Mouse (Mus musculus): ENCODE measurements around the gene Cadm3.

Gene Cadm3

DNA sequence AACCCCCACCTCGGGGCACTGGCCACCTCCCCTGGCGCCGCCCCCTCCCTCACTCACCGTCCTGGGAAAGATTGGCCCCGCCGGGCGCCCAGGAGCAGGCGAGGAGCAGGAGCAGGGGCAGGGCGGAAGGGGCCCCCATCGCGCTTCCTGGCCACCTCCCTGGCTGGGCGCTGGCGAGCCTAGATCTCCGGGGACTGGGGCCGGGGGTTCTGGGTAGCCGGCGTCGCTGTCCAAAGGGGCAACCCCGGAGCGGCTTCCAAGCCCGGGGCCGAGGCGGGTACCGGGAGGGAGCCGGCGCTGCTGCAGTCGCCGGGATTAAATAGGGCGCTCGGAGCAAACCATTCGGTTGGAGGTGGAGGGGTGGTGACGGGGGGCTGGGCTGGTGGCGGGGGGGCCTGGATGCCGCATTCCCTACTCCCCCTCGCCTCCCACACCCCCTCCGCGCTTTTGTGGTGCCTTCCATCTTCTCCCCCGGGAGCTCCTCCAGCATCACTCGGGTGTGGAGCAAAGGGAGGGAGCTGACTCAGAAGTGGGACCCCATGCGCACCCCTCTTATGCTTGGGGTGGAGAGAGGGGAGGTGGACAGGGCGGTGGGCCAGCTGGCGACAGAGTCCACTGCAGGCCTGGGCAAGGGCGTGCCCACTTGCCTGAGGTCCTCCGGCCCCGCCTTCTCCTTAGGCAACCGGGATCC lies at the start of gene Cadm3:
Gene Cadm3 (minus strand): TSS at position 340 of the 691 bp plus-strand sequence.
- no peak for DNase-seq

DNA sequence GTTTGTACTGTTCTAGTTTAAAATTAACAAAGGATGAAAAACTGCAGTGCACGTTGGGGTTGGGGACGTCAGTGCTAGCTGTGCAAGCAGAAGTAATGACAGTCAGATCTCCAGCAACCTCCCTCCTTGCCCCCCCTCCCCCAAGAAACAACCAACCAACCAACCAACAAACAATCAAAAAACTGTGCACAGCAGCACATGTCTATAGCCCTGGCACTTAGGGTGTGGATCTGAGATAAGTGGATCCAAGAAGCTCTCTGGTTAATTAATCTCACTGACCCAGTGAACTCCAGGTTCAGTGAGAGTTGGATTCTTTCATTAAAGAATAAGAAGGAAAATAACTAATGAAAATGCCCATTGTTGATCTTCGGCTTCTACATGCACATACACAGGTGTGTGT lies 47.1 kb upstream of the Cadm3 start:
- DNase-seq, result no peak

DNA sequence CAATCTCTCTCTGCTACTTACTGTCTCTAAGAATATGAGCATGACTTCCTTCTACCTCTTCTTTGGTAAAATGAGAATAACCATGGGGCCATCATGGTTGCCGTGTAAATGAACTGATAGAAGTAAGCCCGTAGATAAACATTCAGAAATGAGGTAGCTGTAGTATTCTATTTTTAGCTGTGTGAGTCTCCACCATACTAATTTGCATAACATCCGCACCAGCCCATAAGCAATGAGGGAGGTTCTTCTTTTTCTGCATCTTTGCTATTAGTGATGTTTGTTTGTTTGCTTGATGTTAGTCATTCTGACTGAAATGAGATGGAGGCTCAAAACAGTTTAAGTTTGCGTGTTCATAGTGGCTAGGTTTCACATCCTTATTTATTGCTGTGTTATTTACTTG lies 44.4 kb upstream of the Cadm3 start:
- no peak for DNase-seq

DNA sequence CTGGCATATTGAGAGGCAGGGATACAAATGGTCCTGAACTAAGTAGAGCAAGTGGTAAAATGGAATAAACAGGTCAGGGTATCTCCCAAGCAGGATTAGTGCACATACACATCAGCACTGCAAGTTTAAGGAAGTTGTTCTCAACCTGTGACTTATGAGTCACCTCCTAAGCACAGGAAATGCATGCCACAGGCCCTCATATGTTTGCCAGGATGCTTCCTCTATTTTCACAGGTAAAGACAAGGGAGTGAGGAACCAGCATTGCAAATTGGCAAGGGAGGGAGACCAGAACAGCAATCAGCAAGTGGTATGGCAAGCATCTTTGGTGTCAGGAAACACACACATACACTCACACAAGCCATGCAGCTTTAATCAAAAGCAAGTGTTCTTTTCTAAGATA lies 41.6 kb upstream of the Cadm3 start:
- DNase-seq, result no peak

DNA sequence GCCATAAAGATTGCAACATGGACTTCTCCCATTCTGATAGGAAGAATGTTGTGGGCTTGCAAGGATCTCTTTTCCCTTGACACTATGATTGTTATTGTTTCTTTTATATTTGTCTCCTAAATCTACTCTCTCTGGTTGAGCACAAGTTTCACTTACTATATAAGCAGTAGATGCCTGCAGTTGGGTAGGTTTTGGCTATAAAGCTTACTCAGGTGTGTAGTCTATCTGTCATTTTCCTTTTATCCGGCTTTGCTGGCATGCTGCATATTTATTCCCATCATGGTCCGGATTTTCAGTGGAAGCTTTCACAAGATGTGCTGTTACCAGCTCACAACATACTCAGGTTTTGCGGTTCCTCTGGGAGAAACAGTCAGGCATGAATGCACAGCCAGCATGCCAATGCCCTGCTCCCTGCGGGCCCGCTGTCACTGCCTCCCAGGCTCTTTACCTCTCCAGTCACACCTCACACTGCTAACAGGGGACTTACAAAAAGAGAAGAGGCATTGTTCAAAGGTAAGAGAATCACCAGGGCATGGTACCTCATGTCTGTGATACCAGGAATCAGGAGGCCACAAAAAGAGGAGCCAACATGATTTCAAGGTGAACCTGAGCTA lies 37.3 kb upstream of the Cadm3 start:
- no peak for DNase-seq

DNA sequence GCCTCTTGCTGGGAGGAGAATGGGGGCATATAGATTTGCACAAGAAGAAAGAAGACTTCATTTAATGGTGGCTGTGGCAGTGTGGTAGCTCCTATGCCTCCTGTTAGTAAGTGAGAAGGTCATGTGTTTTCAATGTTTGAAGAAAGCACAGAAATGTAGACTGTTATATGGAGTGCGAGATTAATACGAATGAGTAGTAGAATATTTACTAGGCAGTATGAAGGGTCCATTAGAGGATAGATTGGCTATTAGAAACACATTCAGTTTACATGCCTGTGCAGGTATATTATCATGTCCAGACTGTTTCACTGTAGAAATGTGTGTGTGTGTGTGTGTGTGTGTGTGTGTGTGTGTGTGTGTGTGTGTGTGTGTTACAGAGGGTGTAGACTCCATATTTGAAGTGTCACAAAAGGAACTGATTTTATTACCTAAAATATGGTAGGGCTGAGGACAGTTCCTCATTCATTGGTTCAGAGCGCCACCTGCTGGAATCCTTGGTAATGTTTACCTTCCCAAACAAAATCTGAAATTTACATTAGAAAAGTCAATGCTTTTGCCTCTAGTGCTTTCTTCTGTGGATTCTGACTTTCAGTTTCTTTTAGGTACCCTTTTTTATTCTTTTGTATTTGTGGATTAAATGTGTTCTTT lies 31.0 kb upstream of the Cadm3 start:
- DNase-seq, result no peak

DNA sequence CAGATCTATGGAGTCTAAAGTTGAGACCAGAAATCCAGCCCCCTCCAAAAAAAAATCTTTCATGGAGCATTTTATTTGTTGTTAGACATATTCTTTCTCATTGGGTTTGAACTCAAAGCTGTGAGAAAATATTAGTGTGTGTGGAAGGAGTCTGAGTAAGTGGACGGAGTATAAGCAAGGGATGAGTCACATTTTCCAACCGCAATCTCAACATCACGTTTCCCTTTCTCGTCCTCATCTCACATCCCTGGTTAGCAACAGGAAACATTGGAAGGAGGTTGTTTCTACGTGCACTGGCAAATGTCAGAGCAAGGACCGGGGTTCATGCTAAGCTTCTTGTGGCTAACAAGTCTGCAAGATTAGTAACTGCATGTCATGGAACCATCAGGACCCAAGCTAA lies 24.3 kb upstream of the Cadm3 start:
- no peak for DNase-seq

DNA sequence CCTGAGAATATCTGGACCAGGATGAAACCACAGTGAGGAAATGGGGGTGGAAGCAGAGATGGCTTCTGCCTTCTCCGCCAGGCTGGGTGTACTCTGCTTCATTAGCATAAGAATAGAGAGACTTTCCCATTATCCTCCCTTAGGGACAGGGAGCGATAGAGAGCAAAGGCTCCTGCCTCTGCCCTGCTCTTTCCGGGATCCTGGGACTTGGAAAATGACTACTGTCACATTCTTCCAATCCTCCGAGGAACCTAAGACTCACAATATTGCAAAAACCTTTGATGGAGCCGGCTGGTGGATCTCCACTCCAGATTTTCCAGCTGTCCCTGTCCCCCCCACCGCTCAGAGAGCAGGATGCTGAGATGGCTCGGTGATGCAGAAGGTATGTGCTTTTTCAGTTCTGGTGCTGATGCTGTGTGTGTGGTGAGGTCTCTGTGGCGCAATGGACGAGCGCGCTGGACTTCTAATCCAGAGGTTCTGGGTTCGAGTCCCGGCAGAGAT lies 22.5 kb upstream of the Cadm3 start:
- DNase-seq, result no peak

DNA sequence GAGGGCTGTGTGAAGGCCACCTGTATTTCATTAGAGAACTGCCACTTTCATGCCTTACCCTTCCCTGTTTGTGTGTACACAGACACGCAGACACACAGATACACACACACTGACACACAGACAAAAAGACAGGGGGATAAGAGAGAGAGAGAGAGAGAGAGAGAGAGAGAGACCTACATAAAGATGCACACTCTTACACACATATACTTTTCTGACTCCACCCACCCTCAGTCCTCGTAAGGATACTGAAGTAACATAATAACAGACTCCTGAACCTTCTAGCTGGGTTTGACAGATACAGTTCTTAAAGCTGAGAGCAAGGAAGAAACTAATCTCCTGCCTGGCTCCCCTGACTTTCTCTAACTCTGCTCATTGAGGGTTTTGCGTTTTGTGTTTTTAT lies 21.9 kb upstream of the Cadm3 start:
- DNase-seq, result no peak

DNA sequence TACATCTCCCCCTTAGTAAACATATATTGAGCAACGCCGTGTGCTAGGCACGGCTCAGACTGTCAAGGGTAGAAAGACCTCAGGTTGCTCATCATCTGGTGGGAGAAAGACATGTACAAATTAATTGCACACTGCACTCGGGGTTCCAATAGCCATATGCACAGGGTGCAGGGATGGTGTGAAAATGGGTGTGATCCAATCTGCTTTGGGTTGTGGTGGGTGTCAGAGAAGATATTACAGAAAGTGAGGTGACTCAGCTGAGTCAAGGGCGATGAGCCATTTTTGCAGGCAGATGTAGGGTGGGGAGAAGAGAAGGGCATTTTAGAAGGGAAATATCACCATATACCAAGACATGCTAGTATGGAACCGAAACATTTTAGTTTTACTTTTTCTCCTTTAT lies 13.9 kb upstream of the Cadm3 start:
- no peak for DNase-seq

DNA sequence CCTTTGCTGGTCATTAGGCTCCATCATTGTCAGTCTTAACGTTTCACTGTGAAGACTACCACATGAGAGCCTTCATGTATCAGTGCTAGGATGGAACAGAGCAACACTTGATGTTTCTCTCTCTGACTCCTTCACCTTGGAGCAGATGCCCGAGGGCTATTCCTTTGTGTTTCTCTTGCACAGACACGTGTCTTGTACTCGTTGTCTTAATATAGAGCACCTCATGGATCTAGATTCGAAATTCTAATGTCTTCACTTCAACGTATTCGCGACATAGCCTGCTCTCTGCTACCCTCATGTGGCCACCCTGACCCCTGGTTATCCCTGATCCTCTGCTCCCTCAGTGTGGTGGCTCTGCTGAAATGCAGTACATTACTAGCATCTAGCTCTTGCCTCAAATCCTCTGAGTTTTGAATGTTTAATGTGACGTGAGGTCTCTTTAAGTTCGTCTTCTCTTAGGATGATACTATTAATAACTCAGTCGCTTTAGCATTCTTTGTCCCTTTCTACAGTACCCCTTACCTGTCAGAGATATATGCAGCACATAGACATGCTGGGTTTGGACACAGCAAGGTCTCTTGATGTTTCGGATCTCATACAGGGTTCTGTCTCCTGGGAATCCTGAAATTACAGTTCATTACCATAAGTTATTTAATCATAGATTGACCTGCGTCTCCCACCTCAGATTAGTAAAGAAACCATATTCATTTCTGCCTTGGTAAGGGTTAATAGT lies 10.1 kb upstream of the Cadm3 start:
- no peak for DNase-seq

DNA sequence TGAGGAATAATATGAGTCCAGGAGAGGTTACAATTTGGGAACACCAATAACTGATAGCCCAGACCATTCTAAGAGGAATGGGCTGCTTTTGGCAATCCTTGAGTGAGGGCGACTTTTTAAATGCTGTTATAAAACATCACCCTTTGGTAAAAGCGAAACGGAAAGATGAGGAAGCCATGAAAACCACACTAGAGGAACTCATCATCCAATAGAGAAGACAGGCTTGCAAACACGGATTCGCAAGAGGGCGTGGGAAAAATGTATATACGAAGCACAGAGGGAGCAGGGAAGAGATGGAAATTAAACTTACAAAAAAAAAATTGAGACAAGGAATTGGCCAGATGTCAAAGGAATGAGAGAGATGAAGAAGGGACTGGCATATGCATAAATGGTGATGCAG lies 6.5 kb upstream of the Cadm3 start:
- DNase-seq, result no peak

DNA sequence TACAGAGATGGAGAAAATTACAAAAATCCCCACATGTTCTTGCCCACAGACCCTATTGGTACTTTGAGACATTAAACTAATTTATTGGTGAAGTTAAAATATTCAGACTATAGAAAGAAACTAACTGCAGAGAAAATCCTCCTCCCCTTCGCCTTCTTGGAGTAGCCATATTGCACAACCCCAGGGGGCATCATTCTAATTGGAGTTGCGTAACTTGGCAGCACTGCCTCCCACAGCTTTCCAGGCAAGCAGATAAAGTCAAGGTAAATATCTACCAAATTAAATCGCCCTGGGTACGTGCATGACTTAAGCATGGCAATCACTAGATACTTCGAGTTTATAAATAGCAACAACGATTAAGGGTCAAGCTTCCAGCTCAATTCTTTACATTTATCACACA lies 4.1 kb upstream of the Cadm3 start:
- no peak for DNase-seq

DNA sequence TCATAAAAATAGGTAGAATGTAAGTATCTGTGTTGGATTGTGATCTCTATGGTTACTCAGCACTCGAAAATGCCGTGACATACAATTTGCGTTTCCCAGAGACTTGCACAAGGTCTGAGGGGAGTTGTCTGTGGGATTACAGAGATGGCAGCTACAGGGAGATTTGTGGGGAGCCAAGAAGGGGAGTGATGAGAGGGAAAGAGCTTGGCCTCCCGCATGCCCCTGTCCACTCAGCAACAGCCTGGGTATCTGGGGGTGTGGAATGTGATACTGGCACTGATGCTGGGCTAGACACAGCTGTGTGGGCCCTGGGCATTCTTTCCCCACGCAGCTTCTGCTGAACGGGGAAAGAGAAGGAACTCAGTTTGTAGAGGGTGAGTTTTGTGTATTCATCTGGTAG lies 3.0 kb upstream of the Cadm3 start:
- no peak for DNase-seq

DNA sequence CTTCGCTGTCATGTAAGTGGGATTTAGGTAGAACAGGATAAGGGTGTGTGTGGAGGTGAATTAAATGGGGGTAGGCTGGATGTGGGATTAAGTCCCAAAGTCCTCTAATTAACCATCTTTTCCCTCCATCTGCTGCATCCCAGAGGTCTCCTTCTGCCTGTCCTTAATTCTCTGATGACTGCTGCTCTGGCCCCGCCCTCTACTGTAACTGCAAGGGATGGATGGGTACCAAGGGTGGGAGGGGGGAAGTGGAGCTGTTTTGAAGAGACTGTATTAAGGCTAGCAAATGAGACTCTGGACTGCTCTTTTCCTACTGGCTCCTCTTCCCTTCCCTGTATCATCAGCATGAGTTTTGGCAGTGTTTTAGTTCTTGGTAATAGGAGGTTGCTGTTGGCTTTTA lies 2.1 kb upstream of the Cadm3 start:
- no peak for DNase-seq

DNA sequence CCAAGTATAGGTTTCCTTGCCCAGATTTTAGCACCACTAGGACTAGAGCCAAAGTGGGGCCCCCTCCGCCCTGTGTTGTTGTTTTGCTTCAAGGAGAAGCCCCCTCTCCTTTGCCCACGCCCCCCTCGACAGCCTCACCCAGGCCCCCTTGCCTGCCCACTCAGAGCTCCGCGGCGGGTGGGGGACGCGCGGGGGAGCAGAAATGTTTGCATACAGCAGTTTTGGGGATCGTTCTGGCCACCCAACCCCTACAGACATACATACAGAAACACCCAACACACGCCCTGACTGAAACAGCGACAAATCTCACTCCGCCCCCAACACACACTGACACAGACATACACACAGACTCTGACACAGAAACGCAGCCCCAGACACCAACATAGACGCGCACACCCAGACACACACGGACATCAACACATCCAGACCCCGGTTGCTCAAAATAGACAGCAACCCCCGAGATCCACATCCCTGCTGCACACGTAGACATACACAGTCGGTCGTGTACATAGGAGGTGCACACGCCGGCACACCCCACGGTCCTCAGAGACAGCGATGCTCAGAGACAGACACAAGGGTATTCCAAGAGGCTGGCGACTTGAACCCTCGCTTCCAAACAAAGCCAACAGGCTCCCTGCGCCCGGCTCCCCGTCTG lies 667 bp downstream of the Cadm3 start:
- no peak for DNase-seq

DNA sequence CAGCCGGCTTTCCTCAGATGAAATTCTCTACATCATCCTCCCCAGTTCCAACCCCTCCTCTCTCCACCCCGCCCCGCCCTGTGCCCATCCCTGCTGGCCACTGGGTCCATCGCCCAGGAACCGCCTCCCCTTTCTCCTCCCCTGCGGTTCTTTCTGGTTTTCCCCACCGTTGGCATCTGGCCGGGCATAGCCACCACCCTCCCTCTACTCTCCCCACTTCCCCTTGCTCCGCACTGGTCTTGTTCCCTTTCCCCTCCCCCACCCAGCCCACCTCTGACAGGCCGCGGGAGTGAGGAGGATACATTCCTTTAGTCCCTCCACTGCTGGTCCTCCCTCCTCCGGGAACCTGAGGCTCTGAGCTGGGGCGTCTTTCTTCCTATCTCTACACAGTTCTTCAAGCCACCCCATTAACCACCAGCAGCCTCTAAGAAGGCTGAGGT lies 1.5 kb downstream of the Cadm3 start:
- DNase-seq, result no peak

DNA sequence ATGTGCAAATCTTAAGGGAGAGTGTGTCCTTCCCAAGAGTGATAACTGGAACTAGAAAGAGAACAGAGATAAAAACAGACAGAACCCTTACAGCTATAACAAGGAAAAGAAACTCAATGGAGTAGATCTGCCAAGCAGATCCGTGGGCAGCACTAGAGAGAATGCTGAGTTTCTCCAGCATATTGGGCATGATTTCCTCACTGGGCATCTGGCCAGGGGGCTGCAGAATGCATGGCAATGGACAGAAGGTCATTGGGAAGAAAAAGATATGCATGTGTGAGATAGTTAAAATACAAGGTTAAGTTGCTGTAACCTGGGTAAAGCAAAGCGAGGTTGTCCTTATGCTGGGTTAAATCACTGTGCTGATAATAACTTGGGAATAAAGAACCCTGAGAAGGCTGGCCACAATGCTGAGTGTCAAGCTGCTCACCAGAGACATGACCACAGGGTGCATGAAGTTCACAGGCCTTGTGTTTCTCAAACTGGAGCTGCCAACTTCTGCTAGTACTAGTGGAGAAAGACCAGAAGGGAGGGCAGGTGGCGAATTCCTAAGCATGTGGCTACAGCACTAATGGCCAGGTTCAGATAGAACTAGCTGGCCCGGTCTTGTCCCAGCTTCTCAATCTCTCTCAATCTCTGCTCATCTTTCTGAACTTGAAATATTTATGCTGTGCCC lies 3.2 kb downstream of the Cadm3 start:
- no peak for DNase-seq

DNA sequence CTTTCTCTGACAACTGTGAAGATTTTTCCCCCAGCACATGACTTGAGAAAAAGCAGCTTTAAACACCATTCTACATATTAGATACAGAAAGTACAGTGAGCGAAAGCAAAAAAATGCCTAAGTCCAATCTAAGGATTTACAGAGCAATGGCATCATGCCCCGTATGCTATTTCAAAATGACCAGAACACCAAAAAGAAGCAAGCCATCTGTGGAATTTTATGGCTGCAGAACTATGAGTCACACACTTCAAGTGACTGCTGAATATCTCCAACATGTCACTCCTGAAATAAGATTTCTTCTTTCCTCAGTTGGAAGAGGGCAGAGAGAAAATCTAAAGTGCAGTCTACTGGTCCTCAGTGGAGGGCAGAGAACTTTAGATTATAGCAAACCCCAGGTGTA lies 4.1 kb downstream of the Cadm3 start:
- no peak for DNase-seq

DNA sequence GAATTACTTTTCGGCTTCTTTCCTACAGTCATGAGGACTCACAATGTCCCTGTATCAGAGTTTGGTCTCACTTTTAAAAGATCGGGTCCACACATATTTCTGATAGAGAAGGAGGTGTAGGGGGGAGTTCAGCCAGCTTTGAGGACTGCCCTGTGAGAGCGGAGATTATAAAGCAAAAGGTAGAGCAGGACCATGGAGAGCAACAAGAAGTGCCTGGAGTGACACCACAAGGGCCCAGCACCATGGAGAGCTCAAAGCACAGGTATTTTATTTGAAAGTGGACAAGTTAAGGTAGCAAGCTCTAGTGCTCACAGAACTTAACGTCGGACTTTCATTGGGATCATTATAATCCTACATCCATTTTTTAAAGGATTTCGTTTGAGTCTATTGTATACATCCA lies 5.8 kb downstream of the Cadm3 start:
- peak; percentile 14 for DNase-seq

DNA sequence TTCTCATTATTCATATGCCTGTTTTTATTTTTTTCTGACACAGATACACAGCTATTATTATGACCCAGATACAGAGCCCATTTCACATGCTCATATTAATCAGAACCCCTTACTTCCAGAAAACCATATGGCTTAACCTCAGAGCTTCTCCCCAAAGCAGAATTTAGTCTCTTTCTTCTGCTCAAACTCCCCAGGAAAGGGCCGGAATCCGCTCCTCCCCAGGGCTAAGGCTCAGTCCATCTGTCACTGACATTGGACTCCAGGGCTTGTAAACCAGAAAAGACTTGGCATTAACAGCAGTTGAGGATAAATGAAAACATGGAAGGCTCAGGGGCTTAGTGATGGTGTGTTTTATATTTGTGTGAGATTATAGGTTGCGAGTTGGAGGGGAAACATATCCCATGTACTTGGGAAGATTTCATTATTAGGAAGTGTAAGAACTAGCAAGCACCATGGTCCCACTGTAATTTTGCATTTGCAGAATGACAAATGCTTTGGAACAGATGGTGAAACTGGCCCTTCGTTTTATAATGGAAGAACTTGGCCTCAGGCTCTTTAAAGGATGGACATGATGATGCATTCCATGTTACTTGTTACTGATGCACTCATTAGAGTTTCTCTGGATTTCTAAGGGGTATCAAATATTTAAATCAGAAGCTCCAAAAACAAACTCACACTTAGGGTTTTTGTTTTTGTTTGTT lies 7.8 kb downstream of the Cadm3 start:
- DNase-seq, result no peak

DNA sequence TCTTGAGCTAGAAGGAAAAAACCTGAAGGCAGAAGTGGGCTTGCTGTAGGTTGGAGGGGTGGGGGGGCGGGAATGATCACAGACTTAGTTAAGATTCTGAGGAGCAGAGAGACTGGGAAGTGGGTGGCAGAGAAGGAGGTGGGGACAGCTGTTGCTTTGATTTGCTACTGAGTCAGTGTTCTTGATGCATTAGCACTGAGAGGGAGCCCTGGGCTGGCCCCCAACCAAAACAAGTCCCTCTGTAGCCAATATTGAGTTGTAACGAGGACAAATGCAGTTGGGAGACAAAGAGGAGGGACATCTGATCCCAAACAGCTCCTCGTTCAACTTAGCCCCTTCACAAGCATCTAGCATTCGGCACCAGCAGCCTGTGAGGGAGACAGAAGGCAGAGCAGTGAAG lies 9.7 kb downstream of the Cadm3 start:
- DNase-seq, result no peak
